Mouse (Mus musculus) E14TG2a.4 (cell line): ENCODE data around the gene Aebp2.
"Not testable (repeated sequence)": the region's sequence is repeated elsewhere in the genome, so short reads cannot be mapped to it uniquely, and the experiment has no call there.

Source experiments
- H3K27me3 ChIP-seq: 2 replicates; pipeline ENCODE4 v1.6.1; 2014; ENCODE audit warnings: low read length, control low read depth; ENCODE audit not compliant: insufficient read depth
- H3K36me3 ChIP-seq: 2 replicates; pipeline ENCODE4 v1.6.1; 2014; ENCODE audit warnings: low read length, control low read depth; ENCODE audit not compliant: insufficient read depth
- H3K4me1 ChIP-seq: replicated peaks from 2 replicates; pipeline ENCODE4 v1.6.1; 2014; ENCODE audit warnings: low read depth, low read length, control low read depth
- H3K4me3 ChIP-seq: replicated peaks from 2 replicates; pipeline ENCODE4 v1.5.1; 2014; ENCODE audit warnings: mild to moderate bottlenecking, low read length
- H3K9me3 ChIP-seq: 2 replicates; pipeline ENCODE4 v1.6.1; 2014; ENCODE audit warnings: low read length, control low read depth
- CTCF ChIP-seq: conservative IDR thresholded peaks from 2 replicates; pipeline ENCODE4 v1.5.1; 2014; ENCODE audit warnings: low read length
- NANOG ChIP-seq: IDR thresholded peaks from 2 replicates; pipeline ENCODE4 v1.6.1; 2014; ENCODE audit warnings: borderline replicate concordance, low read length, mixed read lengths
- POU5F1 ChIP-seq: IDR thresholded peaks from 2 replicates; pipeline ENCODE4 v1.6.1; 2014; ENCODE audit warnings: low read length, borderline replicate concordance

Gene Aebp2

DNA sequence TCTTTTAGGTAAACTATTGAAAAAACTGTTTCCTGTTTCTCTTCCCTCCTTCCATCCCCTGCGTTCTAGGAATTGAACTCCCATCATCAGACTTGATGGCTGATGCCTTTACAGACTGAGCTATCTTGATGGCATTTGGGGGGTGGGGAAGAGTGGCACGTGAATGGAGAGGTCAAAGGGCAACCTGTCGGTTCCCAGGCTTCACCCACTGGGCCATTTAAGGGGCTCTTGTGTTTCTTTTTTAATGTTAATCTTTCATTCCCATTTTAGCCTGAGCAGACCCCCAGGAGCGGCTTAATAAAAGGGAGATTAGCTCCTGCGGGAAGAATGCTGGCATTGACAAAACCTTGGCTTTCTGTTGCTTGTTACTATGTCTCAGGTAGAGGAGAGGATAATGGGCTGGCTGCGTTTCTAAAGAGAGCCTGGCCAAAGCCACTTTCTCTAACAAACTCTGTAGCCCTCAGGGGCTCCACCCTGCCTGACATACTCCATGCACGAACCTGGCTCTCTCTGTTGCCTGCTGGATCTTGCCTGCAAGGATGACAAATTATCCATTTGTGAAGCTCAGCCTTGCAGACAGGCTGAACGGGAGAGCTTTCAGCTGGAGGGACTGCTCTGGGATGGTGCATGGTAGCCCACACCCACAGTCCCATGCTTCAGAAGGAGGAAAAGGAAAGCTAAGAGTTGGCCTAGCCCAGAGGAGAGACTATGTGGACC is 19.1 kb upstream of the Aebp2 start:
- peak overlapping the region; percentile 35; the same call in 1 of the 2 replicates for H3K4me3 ChIP-seq

DNA sequence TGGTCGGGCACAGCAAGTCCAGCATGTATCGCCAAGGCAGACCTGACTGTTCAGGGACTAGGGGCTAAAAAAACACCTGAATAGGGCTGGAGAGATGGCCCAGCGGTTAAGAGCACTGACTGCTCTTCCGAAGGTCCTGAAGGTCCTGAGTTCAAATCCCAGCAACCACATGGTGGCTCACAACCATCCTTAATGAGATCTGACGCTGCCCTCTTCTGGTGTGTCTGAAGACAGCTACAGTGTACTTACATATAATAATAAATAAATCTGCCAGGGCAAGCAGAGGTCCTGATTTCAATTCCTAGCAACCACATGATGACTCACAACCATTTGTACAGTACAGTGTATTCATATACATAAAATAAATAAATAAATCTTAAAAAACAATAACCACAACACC is 17.3 kb upstream of the Aebp2 start:
- H3K4me1 ChIP-seq, result peaks cover 88% of the 10 kb centered on the region
- not testable (repeated sequence) for H3K27me3 ChIP-seq, H3K4me3 ChIP-seq, H3K9me3 ChIP-seq, H3K36me3 ChIP-seq

More for the DNA sequence above, 19.1 kb upstream of the Aebp2 start:
- TF ChIP-seq NANOG (peak; percentile 95), CTCF (no peak)
- Histone ChIP-seq H3K9me3 (no peaks in the 10 kb centered on the region), H3K27me3 (no peaks in the 10 kb centered on the region; the same call in 1 of the 2 replicates), H3K4me1 (peaks cover 90% of the 10 kb centered on the region), H3K36me3 (no peaks in the 10 kb centered on the region)

DNA sequence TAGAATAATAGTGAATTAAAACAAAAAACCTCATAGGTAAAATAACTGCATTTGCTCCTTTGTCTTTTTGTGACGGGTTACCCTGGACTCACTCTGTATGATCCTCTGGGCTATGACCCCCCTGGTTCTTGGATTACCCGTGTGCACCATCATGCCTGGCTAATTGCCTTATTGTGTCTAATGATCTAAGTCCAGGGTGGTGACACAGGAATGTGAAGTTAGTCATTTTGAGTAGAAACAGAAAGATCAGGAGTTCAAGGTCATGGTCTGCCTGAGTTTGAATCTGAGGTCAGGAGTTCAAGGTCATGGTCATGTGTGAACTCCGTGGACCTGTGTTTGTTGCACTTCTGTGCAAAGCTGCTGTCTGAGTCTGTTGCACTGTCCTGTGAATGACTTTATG is 16.7 kb upstream of the Aebp2 start:
- Histone ChIP-seq H3K27me3 (no peaks in the 10 kb centered on the region), H3K36me3 (no peaks in the 10 kb centered on the region), H3K4me1 (peaks cover 85% of the 10 kb centered on the region), H3K4me3 (0 out of 2 replicates have a peak overlapping the region, but pooled peaks have one; percentile 30), H3K9me3 (no peaks in the 10 kb centered on the region)
- TF ChIP-seq NANOG (peak; percentile 95), CTCF (no peak), POU5F1 (no peak)

DNA sequence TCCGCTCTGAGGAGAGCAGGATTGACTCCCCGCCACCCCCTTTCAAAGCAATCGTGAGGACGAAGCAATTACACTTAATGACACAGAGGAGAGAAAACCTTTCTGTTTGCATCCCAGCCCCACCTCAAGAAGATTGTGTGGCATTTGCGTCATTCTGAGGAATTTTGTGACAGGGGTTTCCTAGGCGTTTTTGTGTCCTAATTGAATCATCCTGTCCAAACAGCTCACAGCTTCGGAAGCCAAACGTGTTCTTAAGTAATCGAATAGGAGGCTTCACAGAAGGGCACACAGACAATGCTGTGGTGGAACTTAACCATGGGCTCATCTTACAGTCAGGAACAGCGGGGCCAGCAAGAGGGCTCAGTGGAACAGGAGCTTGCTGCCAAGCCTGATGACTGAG is 15.9 kb upstream of the Aebp2 start:
- H3K36me3 ChIP-seq, result no peaks in the 10 kb centered on the region
- peak overlapping the region; percentile 30 for H3K4me3 ChIP-seq
- H3K9me3 ChIP-seq, result no peaks in the 10 kb centered on the region
- no peaks in the 10 kb centered on the region for H3K27me3 ChIP-seq
- H3K4me1 ChIP-seq, result peaks cover 82% of the 10 kb centered on the region
- no peak for TF ChIP-seq NANOG
- no peak for TF ChIP-seq POU5F1
- no peak for TF ChIP-seq CTCF

DNA sequence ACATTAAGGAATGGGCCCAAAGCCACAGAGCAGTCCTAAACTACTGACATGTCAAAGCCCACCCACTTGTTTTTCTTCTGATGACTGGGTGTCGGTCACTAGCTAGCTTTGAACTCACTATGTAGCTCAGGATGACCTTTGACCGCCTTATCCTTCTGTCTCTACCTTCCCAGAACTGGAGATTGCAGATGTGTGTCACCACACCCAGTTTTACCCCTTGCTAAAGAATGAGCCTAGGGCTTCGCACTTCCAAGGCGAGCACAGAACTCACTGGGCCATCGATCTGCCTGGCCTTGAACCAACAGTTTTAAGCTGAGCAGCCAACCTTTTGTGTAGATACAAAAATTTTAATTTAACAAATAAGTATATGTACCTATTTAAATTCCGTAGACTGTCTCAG is 13.8 kb upstream of the Aebp2 start:
- TF ChIP-seq NANOG (peak; percentile 34; the same call in 1 of the 2 replicates), CTCF (no peak)
- Histone ChIP-seq H3K36me3 (no peaks in the 10 kb centered on the region), H3K4me1 (peaks cover 79% of the 10 kb centered on the region), H3K9me3 (no peaks in the 10 kb centered on the region), H3K4me3 (no peak overlapping the region), H3K27me3 (peaks cover 5% of the 10 kb centered on the region)

DNA sequence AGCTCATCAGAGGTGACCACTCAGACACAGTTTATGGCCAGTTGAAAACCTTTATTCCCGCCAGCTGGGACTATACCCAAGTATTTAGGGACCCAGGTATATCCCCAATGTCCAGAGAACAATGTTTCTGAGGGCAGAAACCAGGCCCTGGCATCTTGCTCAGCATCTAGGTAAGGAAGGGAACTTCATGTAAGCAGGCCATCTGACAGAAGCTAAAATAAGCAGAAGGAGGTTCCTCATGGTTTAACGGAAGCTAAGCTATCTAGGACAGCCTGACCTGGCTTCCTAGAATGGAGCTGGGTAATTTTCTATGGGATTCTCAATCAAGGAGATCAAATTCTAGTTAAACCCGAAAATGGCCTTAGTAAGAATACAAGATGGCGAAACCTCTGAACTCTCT is 12.9 kb upstream of the Aebp2 start:
- TF ChIP-seq NANOG (no peak), CTCF (no peak), POU5F1 (no peak)
- Histone ChIP-seq H3K27me3 (peaks cover 5% of the 10 kb centered on the region), H3K4me3 (no peak overlapping the region), H3K4me1 (peaks cover 79% of the 10 kb centered on the region), H3K9me3 (no peaks in the 10 kb centered on the region), H3K36me3 (no peaks in the 10 kb centered on the region)

DNA sequence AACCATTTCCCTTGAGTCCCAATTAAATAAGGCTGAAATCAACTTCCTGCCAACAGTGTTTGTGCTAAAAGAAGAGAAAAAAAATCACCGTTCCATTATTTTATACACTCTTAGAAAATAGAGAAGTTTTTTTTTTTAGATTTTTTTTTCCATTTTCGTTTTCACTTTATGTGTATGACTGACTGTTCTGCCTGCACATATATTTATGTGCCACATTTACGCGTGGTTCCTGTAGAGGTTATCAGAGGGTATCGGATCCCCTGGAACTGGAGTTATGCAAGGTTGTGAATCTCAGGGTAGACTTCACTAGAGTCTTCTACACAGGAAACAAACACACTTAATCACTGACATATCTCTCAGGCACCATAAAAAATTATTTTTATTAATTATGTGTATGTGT is 12.3 kb upstream of the Aebp2 start:
- Histone ChIP-seq H3K36me3 (no peaks in the 10 kb centered on the region), H3K4me1 (peaks cover 79% of the 10 kb centered on the region), H3K27me3 (peaks cover 7% of the 10 kb centered on the region), H3K4me3 (no peak overlapping the region), H3K9me3 (no peaks in the 10 kb centered on the region)
- TF ChIP-seq NANOG (no peak), POU5F1 (no peak), CTCF (no peak)

DNA sequence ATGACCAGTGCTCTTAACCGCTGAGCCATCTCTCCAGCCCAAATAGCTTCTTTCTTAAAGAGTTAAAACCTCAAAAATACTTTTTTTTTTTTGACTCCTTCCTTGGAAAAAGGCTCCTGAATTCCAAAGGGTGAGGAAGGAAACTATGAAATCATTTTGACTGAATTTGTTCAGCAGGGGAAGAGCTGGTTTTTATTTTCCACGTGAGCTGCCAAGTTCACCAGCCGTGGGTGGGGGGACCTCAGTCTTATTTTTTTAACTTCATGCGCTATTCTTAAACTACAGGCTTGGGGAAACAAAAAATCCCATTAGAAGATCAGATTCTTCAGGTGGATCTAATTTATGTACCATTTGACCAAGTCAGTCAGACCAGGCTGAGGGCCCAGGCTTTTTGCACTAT is 11.2 kb upstream of the Aebp2 start:
- peaks cover 76% of the 10 kb centered on the region for H3K4me1 ChIP-seq
- H3K36me3 ChIP-seq, result no peaks in the 10 kb centered on the region
- no peaks in the 10 kb centered on the region for H3K9me3 ChIP-seq
- no peak for TF ChIP-seq CTCF
- no peak for TF ChIP-seq POU5F1
- TF ChIP-seq NANOG, result no peak
- H3K4me3 ChIP-seq, result no peak overlapping the region
- peaks cover 7% of the 10 kb centered on the region for H3K27me3 ChIP-seq

DNA sequence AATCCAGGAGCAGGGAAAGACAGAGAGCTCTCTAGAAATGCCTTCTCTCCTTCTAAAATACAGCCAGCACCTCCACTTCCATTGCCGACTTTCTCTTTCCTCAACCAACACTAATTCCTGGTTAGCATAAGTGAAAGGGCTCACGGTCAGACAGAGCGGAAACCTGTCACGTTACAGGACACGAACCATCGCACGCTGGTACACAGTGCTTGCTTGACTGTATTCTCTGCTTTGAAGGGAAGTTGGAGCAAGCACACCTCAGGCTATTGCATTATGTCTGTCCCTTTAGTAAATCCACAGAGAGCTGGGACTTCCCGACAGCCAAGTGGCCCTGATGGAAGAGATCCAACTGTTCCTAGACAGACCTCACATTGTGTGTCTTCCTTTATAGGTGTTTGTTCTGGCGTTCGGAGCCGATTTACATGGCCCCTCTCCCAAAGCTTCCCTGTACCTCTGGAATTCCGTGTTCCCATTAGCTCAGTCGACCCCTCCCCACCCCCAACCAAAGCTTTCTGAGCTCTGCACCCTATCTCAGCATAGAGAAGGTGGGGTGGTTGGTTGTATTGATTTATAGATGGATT is 10.5 kb upstream of the Aebp2 start:
- H3K9me3 ChIP-seq, result no peaks in the 10 kb centered on the region
- no peak for TF ChIP-seq POU5F1
- TF ChIP-seq CTCF, result no peak
- no peak for TF ChIP-seq NANOG
- no peak overlapping the region for H3K4me3 ChIP-seq
- no peaks in the 10 kb centered on the region for H3K36me3 ChIP-seq
- peaks cover 7% of the 10 kb centered on the region for H3K27me3 ChIP-seq
- H3K4me1 ChIP-seq, result peaks cover 76% of the 10 kb centered on the region
